Mouse (Mus musculus) MEL (cell line): ENCODE measurements around the gene Iqcc. TPM values are rescaled to one million over a fixed set of nuclear protein-coding genes. Genes with fewer than 3 reads are reported as not detected.
A peak's percentile ranks its signal among the peaks of the same experiment; 100 is the strongest.

ENCODE experiments used
- DNase-seq: peaks from one replicate; pipeline ENCODE4 v3.0.0; 2011; ENCODE audit warnings: low read depth, low spot score
- H3K27ac ChIP-seq: 2 replicates; pipeline ENCODE4 v1.5.1; 2012; ENCODE audit warnings: low read depth, mild to moderate bottlenecking, control low read depth, low read length, moderate library complexity; ENCODE audit not compliant: control insufficient read depth
- H3K27me3 ChIP-seq, 2 experiments: fragments of 150-350 bp in 1 of 2; sonication (generic) in 1 of 2; 2 replicates each; pipeline ENCODE4 v1.6.1; 2012; ENCODE audit warnings: low read length in 2 of 2, mild to moderate bottlenecking in 2 of 2, improper control_type of control experiment in 1 of 2, moderate library complexity in 1 of 2; ENCODE audit not compliant: insufficient read depth in 2 of 2, control insufficient read depth in 1 of 2
- H3K36me3 ChIP-seq, 2 experiments: 2 replicates each; pipeline ENCODE4 v1.6.1; 2012 to 2014; ENCODE audit warnings: low read length in 2 of 2, improper control_type of control experiment in 1 of 2, inconsistent platforms in 1 of 2, mild to moderate bottlenecking in 1 of 2; ENCODE audit not compliant: insufficient read depth in 2 of 2, control insufficient read depth in 1 of 2
- H3K4me1 ChIP-seq, 2 experiments: fragments of 150-350 bp in 1 of 2; sonication (generic) in 1 of 2; 2 replicates each; pipeline ENCODE4 v1.6.1; 2012; ENCODE audit warnings: low read length in 2 of 2, improper control_type of control experiment in 1 of 2, mild to moderate bottlenecking in 1 of 2; ENCODE audit not compliant: insufficient read depth in 2 of 2, control insufficient read depth in 1 of 2
- H3K4me3 ChIP-seq, 2 experiments: fragments of 150-350 bp in 1 of 2; sonication (generic) in 1 of 2; 2 replicates each; pipeline ENCODE4 v1.5.1; 2012; ENCODE audit warnings: low read depth in 2 of 2, low read length in 2 of 2, mild to moderate bottlenecking in 2 of 2, moderate library complexity in 2 of 2, control low read depth in 1 of 2, improper control_type of control experiment in 1 of 2; ENCODE audit not compliant: control insufficient read depth in 1 of 2, insufficient read depth in 1 of 2
- H3K79me2 ChIP-seq: 2 replicates; pipeline ENCODE4 v1.6.1; 2012; ENCODE audit warnings: mild to moderate bottlenecking, low read length, moderate library complexity; ENCODE audit not compliant: control insufficient read depth, poor library complexity, insufficient read depth
- H3K9ac ChIP-seq: 2 replicates; pipeline ENCODE4 v1.6.1; 2012; ENCODE audit warnings: low read depth, mild to moderate bottlenecking, control low read depth, low read length, moderate library complexity; ENCODE audit not compliant: control insufficient read depth, poor library complexity, severe bottlenecking
- H3K9me3 ChIP-seq: fragments of 150-350 bp; sonication (generic); replicated peaks from 2 replicates; pipeline ENCODE4 v1.6.1; 2012; ENCODE audit warnings: mild to moderate bottlenecking, low read length, improper control_type of control experiment, moderate library complexity; ENCODE audit not compliant: insufficient read depth
- BHLHE40 ChIP-seq: IDR thresholded peaks from 2 replicates; pipeline ENCODE4 v1.6.1; 2012; ENCODE audit warnings: low read depth, mild to moderate bottlenecking, inconsistent platforms, low read length, improper control_type of control experiment, borderline replicate concordance
- CHD2 ChIP-seq: IDR thresholded peaks from 2 replicates; pipeline ENCODE4 v1.6.1; 2011; ENCODE audit warnings: low read length, improper control_type of control experiment
- CTCF ChIP-seq, 3 experiments: IDR thresholded peaks in 2 of 3; conservative IDR thresholded peaks in 1 of 3; 2 replicates each; pipeline ENCODE4 v1.5.1; 2011 to 2012; ENCODE audit warnings: low read length in 3 of 3, low read depth in 2 of 3, mild to moderate bottlenecking in 2 of 3, improper control_type of control experiment in 1 of 3, inconsistent platforms in 1 of 3, mixed read lengths in 1 of 3, moderate library complexity in 1 of 3; ENCODE audit not compliant: control insufficient read depth in 1 of 3, insufficient read depth in 1 of 3, poor library complexity in 1 of 3, severe bottlenecking in 1 of 3
- ETS1 ChIP-seq: IDR thresholded peaks from 2 replicates; pipeline ENCODE4 v1.6.1; 2012; ENCODE audit warnings: low read depth, mild to moderate bottlenecking, inconsistent platforms, low read length, improper control_type of control experiment, moderate library complexity
- GABPA ChIP-seq: IDR thresholded peaks from 2 replicates; pipeline ENCODE4 v1.6.1; 2012; ENCODE audit warnings: low read depth, mild to moderate bottlenecking, inconsistent platforms, low read length, improper control_type of control experiment, moderate library complexity
- MAX ChIP-seq: IDR thresholded peaks from 2 replicates; pipeline ENCODE4 v1.6.1; 2011; ENCODE audit warnings: low read length, improper control_type of control experiment
- MAZ ChIP-seq: IDR thresholded peaks from 2 replicates; pipeline ENCODE4 v1.6.1; 2012; ENCODE audit warnings: low read depth, mild to moderate bottlenecking, inconsistent platforms, low read length, improper control_type of control experiment
- MXI1 ChIP-seq: IDR thresholded peaks from 2 replicates; pipeline ENCODE4 v1.6.1; 2011; ENCODE audit warnings: mild to moderate bottlenecking, low read depth, low read length, improper control_type of control experiment
- MYB ChIP-seq: IDR thresholded peaks from 2 replicates; pipeline ENCODE4 v1.6.1; 2011; ENCODE audit warnings: mild to moderate bottlenecking, low read depth, low read length, improper control_type of control experiment
- MYC ChIP-seq: IDR thresholded peaks from 2 replicates; pipeline ENCODE4 v1.6.1; 2011; ENCODE audit warnings: low read depth, mild to moderate bottlenecking, low read length, improper control_type of control experiment, moderate library complexity
- NRF1 ChIP-seq: IDR thresholded peaks from 2 replicates; pipeline ENCODE4 v1.6.1; 2014; ENCODE audit warnings: low read depth, mild to moderate bottlenecking, inconsistent platforms, low read length, improper control_type of control experiment, moderate library complexity; ENCODE audit not compliant: poor library complexity, insufficient read depth, severe bottlenecking
- POLR2A ChIP-seq, 2 experiments: IDR thresholded peaks; 2 replicates each; pipeline ENCODE4 v1.6.1; 2011 to 2012; ENCODE audit warnings: low read length in 2 of 2, mild to moderate bottlenecking in 2 of 2, control low read depth in 1 of 2, improper control_type of control experiment in 1 of 2, low read depth in 1 of 2, moderate library complexity in 1 of 2; ENCODE audit not compliant: control insufficient read depth in 1 of 2, insufficient read depth in 1 of 2, poor library complexity in 1 of 2
- POLR2AphosphoS2 ChIP-seq: IDR thresholded peaks from 2 replicates; pipeline ENCODE4 v1.6.1; 2011; ENCODE audit warnings: low read length, improper control_type of control experiment
- POLR2AphosphoS5 ChIP-seq: IDR thresholded peaks from 2 replicates; pipeline ENCODE4 v1.6.1; 2012; ENCODE audit warnings: low read depth, borderline replicate concordance, mild to moderate bottlenecking, inconsistent platforms, low read length, moderate library complexity, mixed read lengths
- RAD21 ChIP-seq: IDR thresholded peaks from 2 replicates; pipeline ENCODE4 v1.6.1; 2011; ENCODE audit warnings: mild to moderate bottlenecking, low read depth, low read length, improper control_type of control experiment
- TBP ChIP-seq: IDR thresholded peaks from 2 replicates; pipeline ENCODE4 v1.8.0; 2011; ENCODE audit warnings: low read depth, low read length, improper control_type of control experiment
- TCF12 ChIP-seq: IDR thresholded peaks from 2 replicates; pipeline ENCODE4 v1.6.1; 2014; ENCODE audit warnings: low read depth, mild to moderate bottlenecking, inconsistent platforms, low read length, improper control_type of control experiment, moderate library complexity
- UBTF ChIP-seq: IDR thresholded peaks from 2 replicates; pipeline ENCODE4 v1.6.1; 2012; ENCODE audit warnings: low read depth, mild to moderate bottlenecking, inconsistent platforms, low read length, improper control_type of control experiment, moderate library complexity, borderline replicate concordance; ENCODE audit not compliant: insufficient read depth
- ZKSCAN1 ChIP-seq: IDR thresholded peaks from 2 replicates; pipeline ENCODE4 v1.6.1; 2012; ENCODE audit warnings: low read depth, mild to moderate bottlenecking, inconsistent platforms, low read length, improper control_type of control experiment, moderate library complexity
- ZMIZ1 ChIP-seq: IDR thresholded peaks from 2 replicates; pipeline ENCODE4 v1.6.1; 2012; ENCODE audit warnings: low read depth, mild to moderate bottlenecking, inconsistent platforms, low read length, improper control_type of control experiment, moderate library complexity
- ZNF384 ChIP-seq: IDR thresholded peaks from 2 replicates; pipeline ENCODE4 v1.6.1; 2012; ENCODE audit warnings: low read depth, mild to moderate bottlenecking, inconsistent platforms, low read length, improper control_type of control experiment
- polyA plus RNA-seq, 2 experiments: library from polyadenylated mRNA; stranded (reverse) in 1 of 2; unstranded in 1 of 2; fragments of >175 nt in 1 of 2; fragments of >200 nt in 1 of 2; gene quantifications; 2 replicates each; pipeline versions ENCODE4 v1.2.1 to v1.2.4; 2012; ENCODE audit warnings: low replicate concordance in 2 of 2, low read depth in 1 of 2; ENCODE audit not compliant: insufficient read length in 2 of 2, insufficient read depth in 1 of 2, missing spikeins in 1 of 2
- total RNA-seq: library from RNA; depleted of rRNA; stranded (reverse); fragments of 300-350 nt; gene quantifications from 2 replicates; pipeline ENCODE4 v1.2.3, GENCODE M21; 2012

The Iqcc gene
- total and polyA plus RNA-seq, 3 experiments: 13.6 to 18.5 TPM; not detected in 1

- 0 out of 2 replicates have a peak overlapping the region, but pooled peaks have one; percentile 2 for H3K27ac ChIP-seq
- peak; percentile 72 for DNase-seq
- H3K27me3 ChIP-seq: no peaks in the 10 kb centered on the region
- H3K36me3 ChIP-seq: peaks cover 0 to 6% of the 10 kb centered on the region in 2 experiments; a peak in 2 of 4 replicates
- peaks cover 0 to 20% of the 10 kb centered on the region in 2 experiments; a peak in 3 of 4 replicates for H3K4me1 ChIP-seq
- no peaks in the 10 kb centered on the region for H3K79me2 ChIP-seq
- H3K9ac ChIP-seq: peak overlapping the region; percentile 1
- no peaks in the 10 kb centered on the region for H3K9me3 ChIP-seq
- peak overlapping the region; percentile 22 to 77 for H3K4me3 ChIP-seq
- 0 out of 2 replicates have a peak, but pooled peaks have one; percentile 15 for TF ChIP-seq MAX
- peak; percentile 37; the same call in 1 of the 2 replicates for TF ChIP-seq ETS1
- TF ChIP-seq ZNF384: peak; percentile 79
- TF ChIP-seq ZKSCAN1: no peak
- TF ChIP-seq UBTF: no peak
- TF ChIP-seq ZMIZ1: no peak
- 0 out of 2 replicates have a peak, but pooled peaks have one; percentile 25 for TF ChIP-seq MAZ
- TF ChIP-seq MXI1: no peak
- TF ChIP-seq MYB: no peak
- no peak for TF ChIP-seq GABPA
- TF ChIP-seq POLR2AphosphoS2: no peak
These were observed 43.6 kb downstream of the Iqcc start for GRCm38 (mm10) chr4:129575171-129575844.

GRCm38 (mm10) chr4:129573430-129573829, 45.5 kb downstream of the Iqcc start, which contains the start of gene Lck:
Gene Lck (minus strand): TSS chr4:129573641.
- Histone ChIP-seq H3K27ac (no peak within 1 kb of the TSS), H3K79me2 (no peaks in the 10 kb centered on the region), H3K9me3 (no peaks in the 10 kb centered on the region), H3K9ac (no peak within 1 kb of the TSS), H3K4me1 (peaks cover 0 to 15% of the 10 kb centered on the region in 2 experiments; a peak in 3 of 4 replicates), H3K4me3 (no peak within 1 kb of the TSS), H3K36me3 (peaks cover 0 to 6% of the 10 kb centered on the region in 2 experiments; a peak in 2 of 4 replicates), H3K27me3 (no peaks in the 10 kb centered on the region; a peak in 1 of 4 replicates)
- no peak for DNase-seq
- TF ChIP-seq TCF12 (no peak), BHLHE40 (no peak), MYB (no peak), NRF1 (no peak), CTCF (IDR thresholded peaks at IDR 0.05 in 2 of 3, conservative IDR thresholded peaks at IDR 0.05 in 1 of 3; ENCODE audit: control insufficient read depth in 1 of 3, insufficient read depth in 1 of 3, low read depth in 2 of 3, low read length in 3 of 3, poor library complexity in 1 of 3, severe bottlenecking in 1 of 3) (no peak), RAD21 (no peak), ZKSCAN1 (no peak), POLR2A (IDR thresholded peaks at IDR 0.05; ENCODE audit: control insufficient read depth in 1 of 2, insufficient read depth in 1 of 2, low read depth in 1 of 2, low read length in 2 of 2, poor library complexity in 1 of 2) (no peak), POLR2AphosphoS5 (no peak), CHD2 (no peak), ZNF384 (no peak), MYC (no peak), TBP (no peak)
